Mouse (Mus musculus) c-Kit-positive CD71-negative TER-119-negative erythroid progenitor cells, embryonic 14.5 days (primary cell): ENCODE measurements around the gene Etnppl.

Experiments used
- DNase-seq: peaks from one replicate; pipeline ENCODE4 v3.0.0-alpha.2; 2013; ENCODE audit warnings: low read depth

The Etnppl gene

GRCm38 (mm10) chr3:130677671-130678460 is 60.6 kb downstream of the Etnppl start:
- no peak for DNase-seq

DNA sequence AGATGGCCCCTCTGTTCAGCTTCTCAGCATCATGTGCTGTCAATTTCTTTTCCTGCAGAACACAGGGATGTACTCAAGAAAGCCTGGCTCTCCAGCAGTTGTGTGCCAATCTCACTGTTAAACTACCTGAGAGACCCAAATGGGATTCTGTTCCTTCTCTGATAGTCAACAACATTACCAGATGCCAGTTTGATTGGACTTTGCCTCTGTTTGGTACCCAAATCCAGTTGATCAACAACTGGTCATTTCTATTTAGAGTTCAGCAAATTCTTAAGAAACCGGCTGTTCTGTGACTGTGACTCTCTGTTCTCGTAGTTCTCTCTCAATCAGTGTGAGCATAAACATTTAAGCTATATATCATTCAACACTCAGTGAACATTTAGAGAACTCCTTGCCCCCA is 64.0 kb downstream of the Etnppl start:
- DNase-seq, result no peak

DNA sequence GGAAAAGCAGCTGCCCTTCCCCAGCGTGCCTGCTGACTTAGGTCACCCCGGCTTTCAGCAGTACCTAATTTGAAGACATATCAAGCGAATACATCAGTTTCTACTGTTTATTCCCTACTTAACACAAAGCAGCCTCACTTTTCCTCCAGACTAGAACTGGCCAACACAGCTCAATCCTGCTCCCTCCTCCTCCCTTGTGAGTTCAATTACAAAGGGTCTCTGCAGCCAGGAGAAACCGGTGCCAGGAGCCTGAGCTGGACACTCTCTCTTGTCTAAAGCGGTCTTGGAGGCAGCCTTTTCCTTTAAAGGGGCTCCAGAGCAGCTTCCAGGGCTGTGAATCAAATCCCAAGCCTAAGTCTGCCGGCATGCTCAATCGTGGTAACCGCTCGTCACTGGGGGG is 64.9 kb downstream of the Etnppl start:
- no peak for DNase-seq

DNA sequence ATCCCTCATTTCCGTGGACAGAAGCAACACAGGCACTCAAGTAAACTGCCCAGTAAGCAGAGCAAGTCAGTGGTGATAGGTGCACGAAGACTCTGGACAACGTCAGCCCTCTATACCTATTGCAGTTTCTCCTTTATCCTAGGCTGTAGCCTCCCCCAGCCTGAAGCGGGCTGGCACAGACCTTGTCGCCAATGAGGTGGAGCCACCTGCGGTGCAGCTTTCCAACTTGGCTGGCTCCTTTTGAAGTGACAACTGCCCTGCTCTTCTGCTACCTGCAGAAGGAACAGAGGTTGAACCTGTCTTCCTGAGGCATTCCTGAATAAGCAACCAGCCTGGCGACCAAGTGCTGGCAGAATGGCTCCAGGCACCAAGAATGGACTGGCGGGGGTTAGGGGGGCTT is 66.6 kb downstream of the Etnppl start:
- no peak for DNase-seq

DNA sequence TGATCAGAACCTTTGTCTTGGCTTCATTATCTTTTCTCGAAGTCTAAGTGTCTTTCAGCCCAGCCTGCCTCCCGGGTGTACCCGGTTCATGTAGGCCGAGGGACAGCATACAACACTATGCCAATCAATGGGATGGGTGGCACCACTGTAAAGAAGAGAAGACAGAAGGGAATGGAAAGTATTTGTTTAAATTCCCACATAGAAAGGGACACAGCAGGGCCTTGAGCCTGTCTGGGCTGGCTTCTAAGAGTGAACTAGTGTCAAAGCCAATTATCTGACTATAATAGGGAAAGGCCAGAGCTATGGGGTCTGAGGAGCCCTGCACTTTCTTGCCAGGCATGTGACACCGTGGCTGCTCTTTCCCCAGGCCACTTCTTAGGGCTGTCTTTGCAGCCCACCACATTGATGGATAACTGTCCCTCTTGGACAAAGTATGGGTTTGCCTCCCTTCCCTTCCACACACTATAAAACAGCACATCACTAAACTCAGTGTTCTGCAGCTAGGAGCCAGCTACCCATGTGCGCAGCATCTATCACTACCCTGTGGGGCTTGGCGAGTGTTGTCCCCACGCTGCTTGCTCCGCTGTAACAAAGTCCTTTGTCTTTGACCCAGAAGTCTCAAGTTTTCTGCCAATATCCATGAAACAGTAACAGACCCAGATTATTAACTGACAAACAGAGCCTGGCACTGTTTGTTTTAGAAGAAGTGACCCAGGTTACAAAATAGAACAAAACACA is 67.2 kb downstream of the Etnppl start:
- DNase-seq, result no peak

DNA sequence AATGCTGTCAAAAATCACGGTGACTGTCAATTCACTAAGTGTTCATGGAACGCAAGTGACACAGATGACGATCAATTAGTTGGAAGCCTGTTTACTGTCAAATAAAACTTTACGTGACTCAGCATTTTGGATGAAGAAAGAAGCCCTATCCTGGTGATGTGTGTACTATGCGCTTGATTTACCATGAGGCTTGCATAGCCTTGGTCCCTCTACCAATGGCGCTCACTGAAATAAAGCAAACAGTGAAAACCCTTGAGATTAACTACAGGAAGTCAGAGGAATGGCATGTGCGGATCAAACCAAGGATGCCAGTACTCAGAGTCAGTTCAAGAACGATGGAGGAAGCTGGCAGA is 67.7 kb downstream of the Etnppl start:
- no peak for DNase-seq

GRCm38 (mm10) chr3:130687051-130687450 is 69.8 kb downstream of the Etnppl start:
- DNase-seq, result no peak
